Mouse (Mus musculus) liver, embryonic 14.5 days (tissue): ENCODE measurements at regions not wholly inside any gene's neighbourhood (a gene's known extent, or its start where the extent isn't known, plus 50 kb on each side); places are given as distances from the start of the nearest gene placed in this dataset.

ENCODE experiments used
- ATAC-seq: fragments of 200-750 bp; cut with Nextera tagmentation; 2 replicates; pipeline ENCODE4 v1.8.0; 2017; ENCODE audit warnings: moderate number of reproducible peaks, mild to moderate bottlenecking, moderate library complexity; ENCODE audit not compliant: insufficient read depth
- DNase-seq, 3 experiments: peaks; one replicate each; pipeline ENCODE4 v3.0.0-alpha.2; 2012 to 2013; ENCODE audit warnings: low read depth in 3 of 3, low spot score in 3 of 3
- H3K27ac ChIP-seq: fragments of 300-500 bp; sonication (generic); 2 replicates; pipeline ENCODE4 v1.5.1; 2014; ENCODE audit warnings: moderate library complexity, mild to moderate bottlenecking, control low read depth, inconsistent platforms
- H3K27me3 ChIP-seq: fragments of 300-500 bp; sonication (generic); 2 replicates; pipeline ENCODE4 v1.6.1; 2014; ENCODE audit warnings: mild to moderate bottlenecking, low read length, moderate library complexity; ENCODE audit not compliant: control insufficient read depth, insufficient read depth
- H3K36me3 ChIP-seq: fragments of 300-500 bp; sonication (generic); replicated peaks from 2 replicates; pipeline ENCODE4 v1.6.1; 2014; ENCODE audit warnings: low read depth; ENCODE audit not compliant: control insufficient read depth, insufficient read depth
- H3K4me1 ChIP-seq, 2 experiments: fragments of 200-500 bp in 1 of 2; fragments of 300-500 bp in 1 of 2; sonication (generic) in 1 of 2; replicated peaks; 2 replicates each; pipeline ENCODE4 v1.6.1; 2012 to 2014; ENCODE audit warnings: antibody characterized with exemption in 1 of 2, inconsistent platforms in 1 of 2, low read length in 1 of 2; ENCODE audit not compliant: control insufficient read depth in 2 of 2, insufficient read depth in 2 of 2
- H3K4me2 ChIP-seq: fragments of 300-500 bp; sonication (generic); 2 replicates; pipeline ENCODE4 v1.6.1; 2014; ENCODE audit warnings: low read depth, mild to moderate bottlenecking, control low read depth, moderate library complexity
- H3K4me3 ChIP-seq, 2 experiments: fragments of 200-500 bp in 1 of 2; fragments of 300-500 bp in 1 of 2; sonication (generic) in 1 of 2; 2 replicates each; pipeline ENCODE4 v1.5.1; 2012 to 2014; ENCODE audit warnings: low read depth in 2 of 2, low read length in 2 of 2, mild to moderate bottlenecking in 2 of 2, control low read depth in 1 of 2, inconsistent platforms in 1 of 2, moderate library complexity in 1 of 2; ENCODE audit not compliant: insufficient read depth in 1 of 2
- H3K9ac ChIP-seq: fragments of 300-500 bp; sonication (generic); replicated peaks from 2 replicates; pipeline ENCODE4 v1.6.1; 2014; ENCODE audit warnings: mild to moderate bottlenecking, control low read depth, moderate library complexity
- H3K9me3 ChIP-seq: fragments of 300-500 bp; sonication (generic); 2 replicates; pipeline ENCODE4 v1.6.1; 2016; ENCODE audit warnings: low read length, mixed read lengths; ENCODE audit not compliant: control insufficient read depth
- CTCF ChIP-seq: IDR thresholded peaks from 2 replicates; pipeline ENCODE4 v1.5.1; 2016; ENCODE audit warnings: antibody characterized with exemption, low read depth, control low read depth
- EP300 ChIP-seq: IDR thresholded peaks from 2 replicates; pipeline ENCODE4 v1.6.1; 2016; ENCODE audit warnings: antibody characterized with exemption, low read depth
- WGBS: fragments of 180-500 bp; shearing (Covaris S2); extraction: QIAGEN DNeasy Blood & Tissue Kit; methylation state at CpG from one replicate; pipeline ENCODE4 v1.1.7; 2014; ENCODE audit not compliant: insufficient replicate concordance; 5-methylcytosine and 5-hydroxymethylcytosine counted together

- ATAC-seq (no peak), DNase-seq (no peak)
- no peak overlapping the region for H3K4me2 ChIP-seq
- H3K27ac ChIP-seq, result no peak overlapping the region
- whole genome bisulfite sequencing, result 61% methylated on average over 5 of the region's 5 CpGs
- no peaks in the 10 kb centered on the region for H3K27me3 ChIP-seq
- no peaks in the 10 kb centered on the region for H3K9me3 ChIP-seq
- TF ChIP-seq CTCF (no peak), EP300 (no peak)
- no peaks in the 10 kb centered on the region for H3K4me1 ChIP-seq
- H3K9ac ChIP-seq, result no peak overlapping the region
- no peak overlapping the region for H3K4me3 ChIP-seq
- no peaks in the 10 kb centered on the region for H3K36me3 ChIP-seq
Observed at GRCm38 (mm10) chr9:117784186-117784591, 154.5 kb upstream of the Rbms3 start.

DNA sequence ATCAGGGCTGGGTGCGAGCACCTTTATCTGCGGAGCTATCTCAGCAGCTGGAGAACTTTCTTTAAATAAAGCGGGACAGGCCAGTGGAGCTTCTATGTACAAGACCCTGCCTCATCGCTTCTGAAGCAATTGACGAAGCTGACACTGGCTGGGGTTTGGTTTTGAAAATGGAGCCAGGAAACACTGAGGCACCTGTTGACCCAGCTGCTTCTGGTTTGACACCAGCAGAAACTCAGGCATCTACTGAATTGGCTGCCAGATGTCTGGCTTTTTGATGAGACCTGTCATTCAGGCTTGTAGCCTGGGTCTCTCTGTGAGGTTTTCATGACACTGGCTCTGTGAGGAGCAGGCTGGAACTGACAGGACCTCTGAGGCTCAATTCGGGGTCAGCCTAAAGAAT lies 124.9 kb upstream of the Rbms3 start:
- WGBS, result 73% methylated on average over 6 of the region's 6 CpGs
- DNase-seq, result no peak
- H3K4me3 ChIP-seq, result no peak overlapping the region
- H3K4me2 ChIP-seq, result no peak overlapping the region
- no peaks in the 10 kb centered on the region for H3K36me3 ChIP-seq
- no peaks in the 10 kb centered on the region for H3K4me1 ChIP-seq
- H3K27ac ChIP-seq, result no peak overlapping the region
- TF ChIP-seq CTCF, result no peak
- TF ChIP-seq EP300, result no peak
- H3K9ac ChIP-seq, result no peak overlapping the region
- no peaks in the 10 kb centered on the region for H3K9me3 ChIP-seq
- ATAC-seq, result no peak
- no peaks in the 10 kb centered on the region for H3K27me3 ChIP-seq

- ATAC-seq (no peak), DNase-seq (no peak)
- TF ChIP-seq CTCF (no peak), EP300 (no peak)
- Histone ChIP-seq H3K27me3 (no peaks in the 10 kb centered on the region), H3K27ac (no peak overlapping the region), H3K4me2 (no peak overlapping the region), H3K9me3 (no peaks in the 10 kb centered on the region), H3K9ac (no peak overlapping the region), H3K36me3 (no peaks in the 10 kb centered on the region), H3K4me1 (no peaks in the 10 kb centered on the region), H3K4me3 (no peak overlapping the region)
- WGBS, result 41% methylated on average over 3 of the region's 3 CpGs
Observed at GRCm38 (mm10) chr9:117753466-117753865, 123.8 kb upstream of the Rbms3 start.

DNA sequence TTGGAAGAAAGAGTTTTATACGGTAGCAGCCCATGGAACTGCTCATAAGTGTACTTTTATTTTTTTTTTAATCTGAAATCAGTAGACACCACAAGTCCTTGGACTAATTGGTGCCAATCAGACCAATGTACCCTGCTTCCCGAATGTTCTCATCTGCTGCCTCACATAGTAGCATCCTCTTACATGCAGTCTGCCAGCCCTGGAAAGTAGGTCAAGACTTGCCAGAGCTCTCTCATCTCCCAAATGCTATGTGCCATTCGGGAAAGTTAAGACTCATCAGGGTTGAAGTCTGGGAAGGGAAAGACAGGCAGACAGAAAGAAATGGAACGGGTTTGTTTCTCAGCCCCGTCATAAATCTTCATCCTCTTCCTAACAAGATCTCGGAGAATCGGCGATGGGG lies 115.2 kb upstream of the Rbms3 start:
- no peaks in the 10 kb centered on the region for H3K9me3 ChIP-seq
- H3K4me2 ChIP-seq, result no peak overlapping the region
- TF ChIP-seq EP300 (no peak), CTCF (no peak)
- H3K27me3 ChIP-seq, result no peaks in the 10 kb centered on the region
- H3K27ac ChIP-seq, result no peak overlapping the region
- H3K4me1 ChIP-seq, result no peaks in the 10 kb centered on the region
- ATAC-seq (no peak), DNase-seq (no peak)
- no peak overlapping the region for H3K9ac ChIP-seq
- no peak overlapping the region for H3K4me3 ChIP-seq
- WGBS, result 66% methylated on average over 8 of the region's 8 CpGs
- no peaks in the 10 kb centered on the region for H3K36me3 ChIP-seq

DNA sequence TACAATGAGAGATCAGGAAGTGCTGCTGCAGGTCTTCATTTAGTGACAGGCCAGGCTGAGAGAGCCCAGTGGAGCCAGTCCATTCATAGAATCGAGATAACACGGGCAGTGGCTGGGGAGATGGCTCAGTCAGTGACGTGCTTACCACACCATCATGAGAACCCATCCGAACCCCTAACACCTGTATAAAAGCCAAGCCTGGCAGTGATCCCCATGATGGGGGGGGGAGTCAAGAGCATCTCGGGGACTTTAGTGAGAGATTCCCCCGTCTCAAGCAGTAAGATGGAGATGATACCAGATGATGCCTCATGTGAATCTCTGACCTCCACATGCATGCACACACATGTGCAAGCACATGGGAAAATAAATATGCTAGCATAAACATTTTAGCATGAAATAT lies 99.7 kb upstream of the Rbms3 start:
- H3K4me1 ChIP-seq, result no peaks in the 10 kb centered on the region
- no peak overlapping the region for H3K4me2 ChIP-seq
- WGBS, result 68% methylated on average over 6 of the region's 6 CpGs
- H3K36me3 ChIP-seq, result no peaks in the 10 kb centered on the region
- no peak overlapping the region for H3K27ac ChIP-seq
- DNase-seq (no peak), ATAC-seq (no peak)
- no peak overlapping the region for H3K9ac ChIP-seq
- H3K9me3 ChIP-seq, result no peaks in the 10 kb centered on the region
- TF ChIP-seq EP300 (no peak), CTCF (no peak)
- no peaks in the 10 kb centered on the region for H3K27me3 ChIP-seq
- H3K4me3 ChIP-seq, result no peak overlapping the region
